ENCODE assay signal across 10 mouse cellular contexts in genomic region chr2:126361131-126361810, GRCm38 (mm10).
DNase-seq lines count a peak whose midpoint lies in the region; ATAC-seq and TF ChIP-seq lines count a peak whose summit lies in the region.
"Had no signal": no experiment of that assay in that cellular context is flagged by ENCODE, and none has a peak within 500 bp of the region (broad histone marks: within the 10 kb centered on the region; RNA-seq: fewer than 3 reads in every experiment).

No protein-coding gene starts in this region.

- H3K4me2 ChIP-seq in midbrain, embryonic 14.5 days (ENCODE audit: low read length), result no peak overlapping the region
- no peak overlapping the region for H3K4me2 ChIP-seq in midbrain, embryonic 11.5 days
- H3K4me2 ChIP-seq in intestine, embryonic 14.5 days (ENCODE audit: low read length), result peak overlapping the region; percentile 13; the same call in 1 of the 2 replicates
- no peak overlapping the region for H3K4me2 ChIP-seq in stomach, embryonic 14.5 days (replicated peaks; ENCODE audit: low read depth, low read length)

- H3K36me3 ChIP-seq in midbrain, embryonic 14.5 days (ENCODE audit: control insufficient read depth, insufficient read depth, low read length), result no peaks in the 10 kb centered on the region
- no peaks in the 10 kb centered on the region for H3K36me3 ChIP-seq in midbrain, embryonic 11.5 days (ENCODE audit: control insufficient read depth, insufficient read depth, low read length)
- H3K36me3 ChIP-seq in intestine, embryonic 14.5 days (ENCODE audit: control insufficient read depth, insufficient read depth, low read length), result no peaks in the 10 kb centered on the region
- H3K36me3 ChIP-seq in stomach, embryonic 14.5 days (ENCODE audit: control insufficient read depth, insufficient read depth, low read length), result no peaks in the 10 kb centered on the region

- no peaks in the 10 kb centered on the region for H3K9me3 ChIP-seq in midbrain, embryonic 14.5 days (ENCODE audit: control insufficient read depth, low read length)
- no peaks in the 10 kb centered on the region for H3K9me3 ChIP-seq in midbrain, embryonic 11.5 days (ENCODE audit: control insufficient read depth, low read length)
- H3K9me3 ChIP-seq in intestine, embryonic 14.5 days (ENCODE audit: control insufficient read depth, low read length), result no peaks in the 10 kb centered on the region
- no peaks in the 10 kb centered on the region for H3K9me3 ChIP-seq in stomach, embryonic 14.5 days (ENCODE audit: control insufficient read depth, low read depth, low read length)

- H3K27ac ChIP-seq in gastrocnemius, adult 2 months, result peak overlapping the region; percentile 76
- no peak overlapping the region for H3K27ac ChIP-seq in midbrain, embryonic 14.5 days (replicated peaks; ENCODE audit: low read depth, low read length)
- no peak overlapping the region for H3K27ac ChIP-seq in midbrain, embryonic 11.5 days (ENCODE audit: low read depth, low read length)
- peak overlapping the region; percentile 52; the same call in 1 of the 2 replicates for H3K27ac ChIP-seq in intestine, embryonic 14.5 days (ENCODE audit: low read depth)
- H3K27ac ChIP-seq in stomach, embryonic 14.5 days (ENCODE audit: low read length), result peak overlapping the region; percentile 68; the same call in 1 of the 2 replicates

- peak overlapping the region; percentile 29; the same call in 1 of the 2 replicates for H3K4me3 ChIP-seq in gastrocnemius, adult 2 months
- H3K4me3 ChIP-seq in midbrain, embryonic 14.5 days (replicated peaks; ENCODE audit: low read depth, low read length), result no peak overlapping the region
- no peak overlapping the region for H3K4me3 ChIP-seq in midbrain, embryonic 11.5 days (ENCODE audit: low read depth, low read length)
- no peak overlapping the region for H3K4me3 ChIP-seq in intestine, embryonic 14.5 days (ENCODE audit: low read depth, low read length)
- H3K4me3 ChIP-seq in stomach, embryonic 14.5 days (ENCODE audit: low read depth, low read length), result no peak overlapping the region
- H3K4me3 ChIP-seq: erythroblast, embryonic 14.5 days had no signal

- intact Hi-C loops in gastrocnemius, adult 2 months (cut with DNase I), result loop anchor here (5.0 kb wide), 1 partner anchor 354 kb away; no protein-coding TSS in a partner anchor
- intact Hi-C loops in gastrocnemius, postnatal 36 days (cut with DNase I), result loop anchor here (5.0 kb wide), 1 partner anchor 469 kb away; no protein-coding TSS in a partner anchor

- no peak for TF ChIP-seq CTCF in gastrocnemius, adult 2 months (IDR thresholded peaks at IDR 0.05)

- no peaks in the 10 kb centered on the region for H3K27me3 ChIP-seq in midbrain, embryonic 14.5 days (ENCODE audit: control insufficient read depth, insufficient read depth, low read length)
- no peaks in the 10 kb centered on the region for H3K27me3 ChIP-seq in midbrain, embryonic 11.5 days (ENCODE audit: control insufficient read depth, insufficient read depth, low read length)
- H3K27me3 ChIP-seq in intestine, embryonic 14.5 days (replicated peaks; ENCODE audit: control insufficient read depth, insufficient read depth, low read length), result no peaks in the 10 kb centered on the region
- H3K27me3 ChIP-seq in stomach, embryonic 14.5 days (ENCODE audit: control insufficient read depth, insufficient read depth, low read length), result no peaks in the 10 kb centered on the region

- no peaks in the 10 kb centered on the region for H3K4me1 ChIP-seq in midbrain, embryonic 14.5 days (ENCODE audit: control insufficient read depth, insufficient read depth, low read length)
- no peaks in the 10 kb centered on the region for H3K4me1 ChIP-seq in midbrain, embryonic 11.5 days (ENCODE audit: control insufficient read depth, insufficient read depth, low read length)
- H3K4me1 ChIP-seq in intestine, embryonic 14.5 days (replicated peaks; ENCODE audit: control insufficient read depth, insufficient read depth, low read length), result 0 out of 2 replicates have a peak, but pooled peaks cover 4% of the 10 kb centered on the region
- H3K4me1 ChIP-seq in stomach, embryonic 14.5 days (ENCODE audit: control insufficient read depth, insufficient read depth, low read length), result peaks cover 3% of the 10 kb centered on the region; the same call in 1 of the 2 replicates

- no peak for ATAC-seq in midbrain, embryonic 14.5 days (ENCODE audit: low FRiP score, low TSS enrichment)
- ATAC-seq in midbrain, embryonic 11.5 days (ENCODE audit: low FRiP score), result no peak
- ATAC-seq in intestine, embryonic 14.5 days (replicated peaks; ENCODE audit: low FRiP score, low TSS enrichment, low read depth), result no peak
- no peak for ATAC-seq in stomach, embryonic 14.5 days (ENCODE audit: insufficient number of reproducible peaks, insufficient read depth, low FRiP score, low read depth)

- WGBS in midbrain, embryonic 14.5 days, result 64% methylated on average over 21 of the region's 21 CpGs
- 73% methylated on average over 21 of the region's 21 CpGs for WGBS in midbrain, embryonic 11.5 days
- 45% methylated on average over 21 of the region's 21 CpGs for WGBS in intestine, embryonic 14.5 days
- 46% methylated on average over 21 of the region's 21 CpGs for WGBS in stomach, embryonic 14.5 days

- DNase-seq in gastrocnemius, adult 2 months, result no peak
- DNase-seq in gastrocnemius, postnatal 36 days, result no peak
- DNase-seq in midbrain, embryonic 14.5 days, result peak; percentile 3
- DNase-seq in midbrain, embryonic 11.5 days (ENCODE audit: low spot score, missing footprints), result no peak
- DNase-seq in intestine, embryonic 14.5 days (ENCODE audit: low spot score), result no peak
- no peak for DNase-seq in adrenal gland, adult (ENCODE audit: inconsistent age in 2 of 2, low spot score in 1 of 2)
- no peak for DNase-seq in spleen, postnatal 36 days (ENCODE audit: low spot score in 2 of 2)
- DNase-seq: liver had no signal

- no peak overlapping the region for H3K9ac ChIP-seq in midbrain, embryonic 14.5 days (replicated peaks; ENCODE audit: low read length)
- H3K9ac ChIP-seq in midbrain, embryonic 11.5 days (ENCODE audit: low read length), result no peak overlapping the region
- H3K9ac ChIP-seq in intestine, embryonic 14.5 days (ENCODE audit: low read length), result no peak overlapping the region
- no peak overlapping the region for H3K9ac ChIP-seq in stomach, embryonic 14.5 days (replicated peaks; ENCODE audit: low read depth, low read length)

Comparison
In these comparisons a context has a peak if more than half of its experiments do, and no peak if none do; other contexts are left out.
1. H3K27ac ChIP-seq: peak in gastrocnemius, adult 2 months (single experiment), intestine, embryonic 14.5 days (single experiment) and stomach, embryonic 14.5 days (single experiment); none in midbrain, embryonic 14.5 days (single experiment) and midbrain, embryonic 11.5 days (single experiment).